Mouse (Mus musculus) kidney, adult 2 months (tissue): ENCODE data around the gene Gm32717.
"Not testable (repeated sequence)": the region's sequence is repeated elsewhere in the genome, so short reads cannot be mapped to it uniquely, and the experiment has no call there.

Source experiments
- CTCF ChIP-seq: fragments of 200-500 bp; conservative IDR thresholded peaks from 2 replicates; pipeline ENCODE4 v1.5.1; 2011; ENCODE audit warnings: low read depth, mild to moderate bottlenecking, control low read depth, low read length, moderate library complexity, mixed read lengths; ENCODE audit not compliant: insufficient read depth, insufficient read length
- POLR2A ChIP-seq: fragments of 200-500 bp; IDR thresholded peaks from one replicate; pipeline ENCODE4 v1.6.1; 2011; ENCODE audit warnings: low read depth, low read length, control low read depth

GRCm38 (mm10) chr10:118282565-118282964 lies 42.0 kb upstream of the Gm32717 start:
- TF ChIP-seq CTCF, POLR2A: not testable (repeated sequence)
